Mouse (Mus musculus) thymus, postnatal 0 days (tissue): ENCODE results near the gene Gna14. TPM values are rescaled to one million over a fixed set of nuclear protein-coding genes. Genes with fewer than 3 reads are reported as not detected.

Source experiments
- DNase-seq: peaks from one replicate; pipeline ENCODE4 v3.0.0-alpha.2; 2015; ENCODE audit warnings: low spot score
- polyA plus RNA-seq: library from polyadenylated mRNA; unstranded; fragments of >200 nt; fragmentation: Nextera tagmentation; extraction: Ambion mirVana; gene quantifications from 2 replicates; pipeline ENCODE4 v1.2.1, GENCODE M21; 2015

Gene Gna14
- polyA plus RNA-seq, 1 experiment from 2014 or later: 1.2 TPM

GRCm38 (mm10) chr19:16585379-16585778 lies 149.8 kb downstream of the Gna14 start:
- DNase-seq: peak; percentile 53

DNA sequence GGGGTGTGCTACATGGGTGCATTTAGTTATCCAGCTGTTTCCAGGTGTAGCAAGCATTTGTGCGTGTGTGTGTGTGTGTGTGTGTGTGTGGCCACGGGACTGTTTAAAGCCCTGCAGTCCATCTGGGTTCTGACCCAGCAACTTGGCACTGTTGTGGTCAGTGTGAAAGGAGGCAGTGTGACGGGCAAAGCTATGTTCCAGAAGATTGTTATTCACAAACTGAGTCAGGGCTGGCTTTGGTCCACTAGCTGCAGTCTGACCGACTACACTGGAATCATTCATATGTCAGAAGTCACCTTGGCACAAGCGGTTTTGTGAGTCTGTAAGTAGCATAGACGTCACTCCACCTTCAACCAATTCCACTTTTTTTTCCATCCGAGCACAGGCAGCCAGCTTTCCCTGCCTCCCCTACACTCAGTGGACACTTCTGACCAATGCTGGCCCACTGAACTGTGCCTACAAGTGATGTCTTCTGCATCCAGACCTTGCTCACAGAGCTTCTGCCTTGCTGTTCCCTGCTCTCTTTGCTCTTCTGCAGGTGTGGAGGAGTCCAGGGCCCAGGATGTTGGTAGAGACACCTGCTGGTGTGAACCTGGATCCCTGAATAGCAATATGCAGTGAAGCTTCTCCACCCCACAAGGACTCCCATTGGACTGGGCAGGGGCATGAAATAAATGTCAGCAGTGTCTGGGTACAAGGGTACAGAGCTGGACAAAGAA lies 157.9 kb downstream of the Gna14 start:
- DNase-seq: no peak

GRCm38 (mm10) chr19:16593975-16594317 lies 158.4 kb downstream of the Gna14 start:
- no peak for DNase-seq

DNA sequence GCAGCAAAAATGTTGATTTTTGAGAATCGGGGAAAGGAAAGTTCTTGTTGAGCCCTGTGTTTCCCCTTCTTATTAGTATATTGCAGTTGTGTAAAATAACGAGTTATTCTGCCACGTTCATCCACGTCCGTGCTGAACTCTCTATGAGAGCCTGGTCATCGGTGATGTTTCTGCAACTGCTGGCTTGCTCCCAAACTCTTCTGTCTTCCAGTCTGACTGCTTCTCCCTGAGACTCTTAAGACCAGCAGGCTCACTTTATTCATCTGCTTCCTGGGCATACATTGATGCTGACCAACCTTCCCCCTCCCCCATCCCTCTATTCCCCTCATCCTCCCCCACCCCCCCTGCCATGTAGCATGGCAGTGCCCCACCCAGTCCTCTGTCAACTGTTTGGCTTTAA lies 161.7 kb downstream of the Gna14 start:
- no peak for DNase-seq

- DNase-seq: peak; percentile 7
Observed at GRCm38 (mm10) chr19:16598653-16599297, 163.2 kb downstream of the Gna14 start.

GRCm38 (mm10) chr19:16599298-16599970 lies 163.9 kb downstream of the Gna14 start:
- peak; percentile 74 for DNase-seq

DNA sequence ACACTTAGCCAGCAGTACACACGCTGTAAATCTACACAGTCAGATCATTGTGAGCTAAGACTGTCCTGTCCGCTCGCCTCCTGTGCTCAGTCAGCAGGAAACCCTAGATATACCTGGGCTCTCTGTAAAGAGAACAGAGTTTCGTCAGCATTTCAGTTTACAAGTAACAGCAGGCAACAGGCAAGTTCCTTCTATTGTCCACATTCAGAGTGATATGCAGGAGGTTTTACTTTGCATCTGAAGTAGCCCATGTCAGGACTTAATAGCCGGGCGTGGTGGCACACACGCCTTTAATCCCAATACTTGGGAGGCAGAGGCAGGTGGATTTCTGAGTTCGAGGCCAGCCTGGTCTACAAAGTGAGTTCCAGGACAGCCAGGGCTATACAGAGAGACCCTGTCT lies 166.5 kb downstream of the Gna14 start:
- no peak for DNase-seq

GRCm38 (mm10) chr19:16607634-16608033 lies 172.1 kb downstream of the Gna14 start:
- DNase-seq: no peak

GRCm38 (mm10) chr19:16623154-16623553 lies 187.6 kb downstream of the Gna14 start:
- no peak for DNase-seq

DNA sequence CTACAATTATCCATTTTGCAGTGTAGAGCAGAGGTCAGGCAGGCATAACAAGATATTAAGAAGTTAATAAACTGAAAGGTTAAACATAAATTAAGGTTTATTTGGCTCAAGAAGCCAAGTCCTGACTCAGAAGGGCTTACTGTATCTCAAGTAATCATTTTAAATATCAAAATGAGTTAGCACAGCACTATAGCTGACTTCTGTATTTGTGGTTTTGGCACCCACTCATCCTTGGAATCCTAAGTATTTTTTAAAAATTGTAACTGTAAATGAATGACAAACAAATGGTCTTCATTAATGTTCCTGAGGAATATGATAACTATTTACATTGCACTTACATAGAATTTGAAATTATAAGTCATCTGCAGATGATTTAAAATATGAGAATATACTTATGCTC lies 189.4 kb downstream of the Gna14 start:
- no peak for DNase-seq

GRCm38 (mm10) chr19:16625610-16626395 lies 190.2 kb downstream of the Gna14 start:
- DNase-seq: peak; percentile 16
